Mouse (Mus musculus) C2C12 (cell line): Measurements from ENCODE around the gene Akap6. TPM values are rescaled to one million over a fixed set of nuclear protein-coding genes. Genes with fewer than 3 reads are reported as not detected.

Experiments used
- H3K27me3 ChIP-seq: one replicate; pipeline ENCODE4 v1.6.1; 2011; ENCODE audit not compliant: control insufficient read depth, insufficient read depth, insufficient read length
- H3K36me3 ChIP-seq: one replicate; pipeline ENCODE4 v1.6.1; 2011; ENCODE audit not compliant: control insufficient read depth, insufficient read depth
- H3K4me3 ChIP-seq: one replicate; pipeline ENCODE4 v1.5.1; 2011; ENCODE audit warnings: mild to moderate bottlenecking, control low read depth; ENCODE audit not compliant: poor library complexity, insufficient read depth, severe bottlenecking
- H3K79me2 ChIP-seq: one replicate; pipeline ENCODE4 v1.6.1; 2011; ENCODE audit not compliant: control insufficient read depth, insufficient read depth
- H3K79me3 ChIP-seq: one replicate; pipeline ENCODE4 v1.6.1; 2011; ENCODE audit warnings: low read depth, control low read depth
- H3ac ChIP-seq: one replicate; pipeline ENCODE3; 2011; ENCODE audit warnings: low read depth; ENCODE audit not compliant: control insufficient read depth, insufficient read length
- CEBPB ChIP-seq: IDR thresholded peaks from one replicate; pipeline ENCODE4 v1.6.1; 2011; ENCODE audit warnings: low read depth, mild to moderate bottlenecking, control low read depth, moderate library complexity
- CTCF ChIP-seq: IDR thresholded peaks from one replicate; pipeline ENCODE4 v1.5.1; 2011; ENCODE audit not compliant: control insufficient read depth, insufficient read depth, insufficient read length
- FOSL1 ChIP-seq: IDR thresholded peaks from one replicate; pipeline ENCODE4 v1.8.0; 2011; ENCODE audit warnings: mild to moderate bottlenecking, low read length; ENCODE audit not compliant: poor library complexity, insufficient read depth, severe bottlenecking
- MAX ChIP-seq: IDR thresholded peaks from one replicate; pipeline ENCODE4 v1.6.1; 2011; ENCODE audit warnings: mild to moderate bottlenecking, control low read depth
- MYOD1 ChIP-seq: IDR thresholded peaks from one replicate; pipeline ENCODE4 v1.6.1; 2011; ENCODE audit warnings: low read depth; ENCODE audit not compliant: control insufficient read depth, insufficient read length
- MYOG ChIP-seq: IDR thresholded peaks from one replicate; pipeline ENCODE4 v1.6.1; 2011; ENCODE audit not compliant: control insufficient read depth, insufficient read length; ENCODE audit errors: extremely low read depth
- USF1 ChIP-seq: IDR thresholded peaks from one replicate; pipeline ENCODE4 v1.6.1; 2011; ENCODE audit warnings: low read depth, mild to moderate bottlenecking, control low read depth, moderate library complexity
- polyA plus RNA-seq: library from polyadenylated mRNA; unstranded; fragments of >200 nt; fragmentation: generic; extraction: Trizol; gene quantifications from one replicate; pipeline ENCODE4 v1.2.1, GENCODE M21; 2012; ENCODE audit warnings: missing spikeins

Gene Akap6
- polyA plus RNA-seq, 1 experiment = 0.51 TPM

DNA sequence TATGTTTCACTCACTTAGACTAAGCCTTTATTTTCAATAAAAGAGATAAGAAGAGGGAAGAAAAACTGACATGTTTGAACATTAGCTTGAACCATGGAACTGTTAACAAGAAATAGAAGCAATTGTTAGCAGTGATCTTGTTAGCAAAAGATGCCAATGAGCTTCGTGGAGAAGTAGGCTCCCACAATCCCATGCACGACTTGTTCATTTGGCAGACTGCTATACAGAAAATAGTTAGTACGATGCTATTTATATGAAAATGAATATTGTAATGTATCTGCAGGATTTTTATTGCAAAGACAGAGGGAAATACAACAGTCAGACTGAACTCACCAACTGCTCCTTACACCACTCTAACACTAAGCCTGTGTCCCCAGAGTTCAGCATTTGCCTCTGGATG lies 162.7 kb downstream of the Akap6 start:
- Histone ChIP-seq H3K4me3 (no peak overlapping the region), H3K79me2 (no peaks in the 10 kb centered on the region), H3K27me3 (no peaks in the 10 kb centered on the region), H3K36me3 (no peaks in the 10 kb centered on the region), H3K79me3 (no peaks in the 10 kb centered on the region), H3ac (no peak overlapping the region)
- TF ChIP-seq USF1 = no peak
- TF ChIP-seq MYOD1 = no peak
- TF ChIP-seq FOSL1 = no peak
- TF ChIP-seq MAX = no peak
- no peak for TF ChIP-seq CTCF
- no peak for TF ChIP-seq CEBPB
- TF ChIP-seq MYOG = no peak

DNA sequence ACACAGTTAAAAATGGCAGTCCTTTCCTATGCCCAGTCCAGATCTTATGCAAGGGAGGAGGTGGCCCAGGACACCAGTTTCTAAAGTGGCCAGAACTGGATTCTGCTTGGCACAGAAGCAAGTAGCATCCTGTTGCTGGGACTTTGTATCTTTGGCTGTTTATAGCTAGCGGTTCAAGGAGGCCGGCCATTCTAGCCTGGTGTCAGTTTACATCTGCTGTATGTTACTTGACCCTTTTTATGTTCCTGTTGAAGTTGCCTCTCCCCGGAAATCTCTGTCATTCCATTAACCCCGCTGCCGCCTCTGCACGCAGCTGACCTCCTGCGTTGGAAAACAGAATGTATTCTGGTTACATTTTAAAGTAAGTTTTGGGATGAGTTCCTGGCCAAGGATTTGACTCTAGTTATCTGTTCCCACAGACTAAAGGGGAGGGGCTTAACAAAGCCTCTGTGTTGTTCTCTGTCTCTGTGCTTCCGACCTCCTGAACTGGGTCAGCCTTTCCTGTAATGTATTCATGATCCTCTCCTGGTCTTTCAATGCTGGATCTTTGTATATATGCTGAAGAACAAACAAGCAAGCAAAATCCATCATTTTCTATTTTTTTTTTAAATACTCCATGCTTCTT lies 168.9 kb downstream of the Akap6 start:
- no peak overlapping the region for H3K4me3 ChIP-seq
- H3ac ChIP-seq = no peak overlapping the region
- no peaks in the 10 kb centered on the region for H3K36me3 ChIP-seq
- no peaks in the 10 kb centered on the region for H3K79me2 ChIP-seq
- TF ChIP-seq USF1 = no peak
- TF ChIP-seq CEBPB = no peak
- TF ChIP-seq MYOD1 = no peak
- no peak for TF ChIP-seq FOSL1
- no peaks in the 10 kb centered on the region for H3K79me3 ChIP-seq
- H3K27me3 ChIP-seq = no peaks in the 10 kb centered on the region

DNA sequence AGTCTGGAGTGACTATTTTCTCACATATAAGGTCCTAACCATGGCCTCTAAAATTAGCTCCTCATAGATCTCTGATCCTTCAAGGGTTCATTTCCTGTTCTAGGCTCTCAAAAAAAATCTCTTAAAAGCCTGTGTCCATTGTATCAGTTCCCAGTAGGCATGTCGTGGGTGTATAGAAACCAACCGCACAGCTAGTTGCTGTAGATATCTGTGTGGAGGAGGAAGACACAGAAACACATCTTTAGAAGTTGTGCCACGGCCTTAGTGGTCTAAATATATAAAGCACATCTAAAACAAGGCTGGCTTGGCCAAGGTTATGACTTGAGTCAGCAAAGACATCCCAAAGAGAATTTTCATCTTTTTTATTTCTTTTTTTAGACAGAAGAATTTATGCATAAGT lies 172.4 kb downstream of the Akap6 start:
- Histone ChIP-seq H3ac (no peak overlapping the region), H3K4me3 (no peak overlapping the region), H3K79me2 (no peaks in the 10 kb centered on the region), H3K36me3 (no peaks in the 10 kb centered on the region), H3K79me3 (no peaks in the 10 kb centered on the region), H3K27me3 (no peaks in the 10 kb centered on the region)
- TF ChIP-seq MYOG (no peak), CTCF (no peak), MYOD1 (no peak), MAX (no peak), CEBPB (no peak), FOSL1 (no peak), USF1 (no peak)

DNA sequence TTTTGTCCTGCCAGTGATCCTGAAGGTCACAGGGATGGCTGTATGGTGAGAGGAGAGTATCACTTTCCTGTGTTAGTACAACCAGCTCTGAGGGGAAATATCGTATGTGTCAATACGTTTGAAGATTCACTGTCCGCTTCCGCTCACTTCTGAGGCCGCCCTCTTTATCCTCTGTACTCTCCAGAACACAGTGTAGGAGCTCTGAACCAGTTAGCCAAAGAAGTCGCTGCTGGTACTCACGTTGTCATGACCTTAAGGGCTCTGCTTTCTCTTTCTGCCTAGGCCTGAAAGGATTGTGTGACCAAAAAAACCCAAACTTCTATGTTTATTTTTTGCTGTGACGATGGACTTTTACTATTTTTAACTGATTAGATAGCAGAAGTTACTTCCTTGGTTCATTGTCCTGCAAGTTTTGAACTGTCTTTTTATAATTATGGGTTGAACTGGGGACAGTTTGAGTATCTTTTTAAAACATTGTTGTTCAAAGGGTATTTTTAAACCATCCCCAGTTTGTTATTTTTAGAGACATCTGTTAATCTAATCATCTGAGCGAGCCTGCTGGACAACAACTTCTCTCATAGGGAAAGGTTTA lies 175.2 kb downstream of the Akap6 start:
- Histone ChIP-seq H3K36me3 (no peaks in the 10 kb centered on the region), H3K79me3 (no peaks in the 10 kb centered on the region), H3ac (no peak overlapping the region), H3K79me2 (no peaks in the 10 kb centered on the region), H3K4me3 (no peak overlapping the region), H3K27me3 (no peaks in the 10 kb centered on the region)
- TF ChIP-seq USF1 (no peak), CEBPB (no peak), MYOG (no peak), CTCF (no peak), MAX (no peak), MYOD1 (no peak), FOSL1 (no peak)

DNA sequence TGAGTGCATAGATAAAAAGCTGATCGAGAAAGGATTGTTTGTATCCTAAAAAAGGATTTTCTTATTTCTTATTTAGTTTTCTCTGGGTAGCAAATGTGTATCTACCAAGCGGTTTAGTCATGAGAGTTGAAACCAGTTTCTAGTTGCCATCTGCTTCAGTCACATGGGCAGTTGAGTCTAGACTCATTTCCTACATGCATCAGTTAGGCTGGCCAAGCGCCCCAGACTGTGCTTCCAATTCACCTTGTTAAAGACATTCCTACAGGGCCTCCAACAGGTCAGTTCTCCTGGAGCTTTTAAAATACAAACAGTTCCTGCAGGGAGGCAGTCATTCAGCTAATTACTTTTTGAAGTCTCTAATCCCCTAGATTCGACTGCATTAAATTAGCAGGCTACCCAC lies 176.9 kb downstream of the Akap6 start:
- Histone ChIP-seq H3K36me3 (no peaks in the 10 kb centered on the region), H3ac (no peak overlapping the region), H3K27me3 (no peaks in the 10 kb centered on the region), H3K4me3 (no peak overlapping the region), H3K79me2 (no peaks in the 10 kb centered on the region), H3K79me3 (no peaks in the 10 kb centered on the region)
- no peak for TF ChIP-seq CEBPB
- no peak for TF ChIP-seq MYOD1
- no peak for TF ChIP-seq MAX

DNA sequence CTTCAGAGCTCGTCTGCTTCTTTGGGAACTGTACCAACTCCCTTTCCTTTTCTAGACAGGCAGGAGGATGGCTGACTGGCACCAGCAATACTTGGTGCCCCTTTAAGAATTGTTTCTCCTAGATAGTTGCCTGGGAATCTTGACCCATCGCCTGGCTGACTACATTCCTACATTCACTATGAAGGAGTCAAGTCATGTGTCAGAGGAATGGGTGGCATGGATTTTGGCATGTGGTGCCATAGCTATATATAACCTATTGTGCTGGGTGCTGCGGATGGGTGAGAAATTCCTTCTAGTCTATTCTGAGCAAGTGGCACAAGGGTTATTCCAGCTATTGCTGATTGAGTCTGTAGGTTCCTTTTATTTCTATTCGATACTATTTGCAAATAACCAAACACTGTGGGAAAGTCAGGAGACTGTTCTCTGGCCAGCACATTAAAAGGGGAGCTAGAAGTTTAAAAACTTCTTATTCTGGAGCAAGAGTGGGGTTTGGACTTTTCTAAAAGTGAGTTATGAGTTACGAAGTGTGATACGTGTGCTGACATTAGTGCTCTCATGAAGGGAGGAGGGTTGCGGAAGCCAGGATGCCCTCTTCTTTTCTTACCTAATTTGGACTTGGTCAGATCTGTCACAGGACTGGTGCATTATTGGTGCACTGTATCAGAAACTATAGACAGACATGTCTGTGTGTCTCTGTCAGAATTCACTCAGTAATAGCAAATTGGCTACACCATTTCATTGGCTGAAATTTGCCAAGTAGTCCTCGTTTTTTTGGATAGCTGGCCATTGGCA lies 178.0 kb downstream of the Akap6 start:
- Histone ChIP-seq H3K79me2 (no peaks in the 10 kb centered on the region), H3ac (no peak overlapping the region), H3K27me3 (no peaks in the 10 kb centered on the region), H3K79me3 (no peaks in the 10 kb centered on the region), H3K4me3 (no peak overlapping the region), H3K36me3 (no peaks in the 10 kb centered on the region)
- TF ChIP-seq MAX (no peak), CEBPB (no peak)
